Mouse (Mus musculus) brain, embryonic 18.5 days (tissue): ENCODE measurements around the gene Gm3043.
"Not testable (repeated sequence)": the region's sequence is repeated elsewhere in the genome, so short reads cannot be mapped to it uniquely, and the experiment has no call there.

Experiments used
- DNase-seq: peaks from one replicate; pipeline ENCODE4 v3.0.0-alpha.2; 2012; ENCODE audit warnings: low read depth, low spot score

Gm3043 gene

GRCm38 (mm10) chr14:3688483-3688882 lies at the start of gene Gm3043:
Gene Gm3043, plus strand, starts transcription at chr14:3688783.
- DNase-seq = not testable (repeated sequence)

- DNase-seq = not testable (repeated sequence)
Observed at GRCm38 (mm10) chr14:3651730-3652129, 36.9 kb upstream of the Gm3043 start, which contains the start of gene Gm3020. Gene Gm3020, plus strand, starts transcription at chr14:3652030.
